Mouse (Mus musculus) liver, postnatal 0 days (tissue): Measurements from ENCODE around the gene Sv2c. TPM values are rescaled to one million over a fixed set of nuclear protein-coding genes. Genes with fewer than 3 reads are reported as not detected.
A peak's percentile ranks its signal among the peaks of the same experiment; 100 is the strongest.

ENCODE experiments used
- ATAC-seq: fragments of 200-750 bp; cut with Nextera tagmentation; 2 replicates; pipeline ENCODE4 v1.8.0; 2017; ENCODE audit warnings: mild to moderate bottlenecking, moderate library complexity
- DNase-seq: peaks from one replicate; pipeline ENCODE4 v3.0.0-alpha.2; 2016
- H3K27ac ChIP-seq: fragments of 300-500 bp; sonication (generic); 2 replicates; pipeline ENCODE4 v1.5.1; 2014; ENCODE audit warnings: antibody characterized with exemption, moderate library complexity, mild to moderate bottlenecking, low read depth
- H3K27me3 ChIP-seq: fragments of 300-500 bp; sonication (generic); 2 replicates; pipeline ENCODE4 v1.6.1; 2014; ENCODE audit warnings: low read length, control low read depth, mixed read lengths; ENCODE audit not compliant: insufficient read depth
- H3K36me3 ChIP-seq: fragments of 300-500 bp; sonication (generic); replicated peaks from 2 replicates; pipeline ENCODE4 v1.6.1; 2014; ENCODE audit warnings: mild to moderate bottlenecking, control low read depth, low read length, moderate library complexity, mixed read lengths; ENCODE audit not compliant: insufficient read depth
- H3K4me1 ChIP-seq: fragments of 300-500 bp; sonication (generic); 2 replicates; pipeline ENCODE4 v1.6.1; 2014; ENCODE audit warnings: antibody characterized with exemption, mild to moderate bottlenecking, control low read depth; ENCODE audit not compliant: insufficient read depth
- H3K4me2 ChIP-seq: fragments of 300-500 bp; sonication (generic); 2 replicates; pipeline ENCODE4 v1.6.1; 2014; ENCODE audit warnings: low read depth, mild to moderate bottlenecking, low read length, moderate library complexity, mixed read lengths
- H3K4me3 ChIP-seq: fragments of 300-500 bp; sonication (generic); 2 replicates; pipeline ENCODE4 v1.5.1; 2014; ENCODE audit warnings: low read depth, low read length
- H3K9ac ChIP-seq: fragments of 300-500 bp; sonication (generic); replicated peaks from 2 replicates; pipeline ENCODE4 v1.6.1; 2014; ENCODE audit warnings: mild to moderate bottlenecking, moderate library complexity
- H3K9me3 ChIP-seq: fragments of 300-500 bp; sonication (generic); 2 replicates; pipeline ENCODE4 v1.6.1; 2016; ENCODE audit warnings: mild to moderate bottlenecking, control low read depth, low read length, mixed read lengths
- CTCF ChIP-seq: sonication (generic); IDR thresholded peaks from 2 replicates; pipeline ENCODE4 v1.5.1; 2016; ENCODE audit warnings: antibody characterized with exemption, low read depth
- EP300 ChIP-seq: IDR thresholded peaks from 2 replicates; pipeline ENCODE4 v1.6.1; 2016; ENCODE audit warnings: antibody characterized with exemption, low read depth, mild to moderate bottlenecking
- WGBS: fragments of 180-500 bp; shearing (Covaris S2); extraction: QIAGEN DNeasy Blood & Tissue Kit; methylation state at CpG from one replicate; pipeline ENCODE4 v1.1.7; 2014; ENCODE audit not compliant: insufficient replicate concordance; 5-methylcytosine and 5-hydroxymethylcytosine counted together
- polyA plus RNA-seq: library from polyadenylated mRNA; unstranded; fragments of >200 nt; fragmentation: Nextera tagmentation; extraction: Ambion mirVana; gene quantifications from 2 replicates; pipeline ENCODE4 v1.2.1, GENCODE M21; 2015

Gene Sv2c
- polyA plus RNA-seq, 1 experiment from 2014 or later: 0.29 TPM

DNA sequence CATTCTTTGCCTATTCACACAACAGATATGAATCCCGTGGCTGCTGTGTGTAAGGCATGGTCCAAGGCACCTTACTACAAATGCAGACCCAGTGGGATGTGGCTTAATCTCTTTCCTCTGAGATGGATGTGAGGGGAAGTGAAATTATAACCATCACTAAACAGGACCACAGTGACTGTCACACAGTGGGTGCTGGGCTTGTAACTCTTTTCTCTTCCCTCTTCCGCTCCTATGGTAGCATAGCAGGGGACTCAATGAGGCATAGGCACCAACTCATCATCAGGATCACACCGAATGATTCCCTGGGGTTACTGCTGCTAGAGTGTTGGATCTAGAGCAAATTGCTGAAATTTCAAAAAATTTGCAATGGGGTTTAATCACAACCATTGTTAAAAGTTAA lies 188.5 kb downstream of the Sv2c start:
- no peak overlapping the region for H3K9ac ChIP-seq
- no peak for ATAC-seq
- H3K4me3 ChIP-seq: no peak overlapping the region
- DNase-seq: no peak
- no peaks in the 10 kb centered on the region for H3K36me3 ChIP-seq
- no peak overlapping the region for H3K4me2 ChIP-seq
- TF ChIP-seq CTCF: no peak
- no peak for TF ChIP-seq EP300
- H3K9me3 ChIP-seq: no peaks in the 10 kb centered on the region
- no peaks in the 10 kb centered on the region for H3K27me3 ChIP-seq
- H3K27ac ChIP-seq: no peak overlapping the region
- H3K4me1 ChIP-seq: peaks cover 6% of the 10 kb centered on the region
- WGBS: 79% methylated on average over 3 of the region's 3 CpGs

GRCm38 (mm10) chr13:95942587-95942986 lies 189.8 kb downstream of the Sv2c start:
- H3K27me3 ChIP-seq: no peaks in the 10 kb centered on the region
- WGBS: 35% methylated on average over 2 of the region's 2 CpGs
- H3K4me2 ChIP-seq: no peak overlapping the region
- H3K4me1 ChIP-seq: no peaks in the 10 kb centered on the region; the same call in 1 of the 2 replicates
- TF ChIP-seq EP300: no peak
- TF ChIP-seq CTCF: no peak
- no peaks in the 10 kb centered on the region for H3K36me3 ChIP-seq
- no peak overlapping the region for H3K9ac ChIP-seq
- no peaks in the 10 kb centered on the region for H3K9me3 ChIP-seq
- ATAC-seq (no peak), DNase-seq (no peak)
- no peak overlapping the region for H3K4me3 ChIP-seq
- H3K27ac ChIP-seq: no peak overlapping the region

GRCm38 (mm10) chr13:95941861-95942260 lies 190.5 kb downstream of the Sv2c start:
- Histone ChIP-seq H3K4me1 (no peaks in the 10 kb centered on the region; the same call in 1 of the 2 replicates), H3K4me3 (no peak overlapping the region), H3K27me3 (no peaks in the 10 kb centered on the region), H3K9me3 (no peaks in the 10 kb centered on the region), H3K4me2 (no peak overlapping the region), H3K27ac (no peak overlapping the region), H3K9ac (no peak overlapping the region), H3K36me3 (no peaks in the 10 kb centered on the region)
- no peak for ATAC-seq
- no peak for TF ChIP-seq EP300
- no peak for TF ChIP-seq CTCF
- 74% methylated on average over 4 of the region's 4 CpGs for WGBS
- DNase-seq: no peak

DNA sequence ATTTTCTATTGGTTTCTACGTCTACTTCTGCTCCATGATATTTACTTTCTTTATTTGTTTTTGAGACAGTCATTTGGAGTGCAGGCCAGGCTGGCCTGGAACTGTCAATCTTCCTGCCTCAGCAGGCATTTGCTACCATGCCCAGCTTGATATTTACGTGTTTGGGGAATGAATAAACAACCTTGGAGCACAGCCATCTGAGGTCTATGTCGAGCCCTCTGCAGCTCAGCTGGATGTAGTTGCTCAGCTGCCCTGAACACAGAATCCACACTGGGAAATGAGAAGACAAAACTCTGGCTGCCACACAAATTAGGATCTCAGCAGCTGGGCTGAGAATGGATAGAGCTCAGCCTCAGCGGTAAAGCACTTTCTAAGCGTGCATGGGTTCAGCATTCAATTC lies 191.6 kb downstream of the Sv2c start:
- no peak for TF ChIP-seq EP300
- TF ChIP-seq CTCF: no peak
- H3K4me1 ChIP-seq: no peaks in the 10 kb centered on the region; the same call in 1 of the 2 replicates
- no peak overlapping the region for H3K9ac ChIP-seq
- 63% methylated on average over 5 of the region's 5 CpGs for WGBS
- H3K27ac ChIP-seq: no peak overlapping the region
- H3K36me3 ChIP-seq: no peaks in the 10 kb centered on the region
- ATAC-seq: no peak
- H3K4me3 ChIP-seq: no peak overlapping the region
- no peaks in the 10 kb centered on the region for H3K9me3 ChIP-seq
- DNase-seq: no peak
- H3K4me2 ChIP-seq: no peak overlapping the region
- H3K27me3 ChIP-seq: no peaks in the 10 kb centered on the region

GRCm38 (mm10) chr13:95924201-95924621 lies 208.2 kb downstream of the Sv2c start:
- peak; percentile 50 for DNase-seq
- Histone ChIP-seq H3K27ac (peak overlapping the region; percentile 82), H3K4me1 (peaks cover 8% of the 10 kb centered on the region), H3K9ac (no peak overlapping the region), H3K27me3 (no peaks in the 10 kb centered on the region), H3K4me3 (no peak overlapping the region), H3K4me2 (no peak overlapping the region), H3K9me3 (no peaks in the 10 kb centered on the region), H3K36me3 (no peaks in the 10 kb centered on the region)
- peak; percentile 98 for ATAC-seq
- 37% methylated on average over 2 of the region's 2 CpGs for WGBS
- TF ChIP-seq EP300 (peak; percentile 19; the same call in 1 of the 2 replicates), CTCF (no peak)

DNA sequence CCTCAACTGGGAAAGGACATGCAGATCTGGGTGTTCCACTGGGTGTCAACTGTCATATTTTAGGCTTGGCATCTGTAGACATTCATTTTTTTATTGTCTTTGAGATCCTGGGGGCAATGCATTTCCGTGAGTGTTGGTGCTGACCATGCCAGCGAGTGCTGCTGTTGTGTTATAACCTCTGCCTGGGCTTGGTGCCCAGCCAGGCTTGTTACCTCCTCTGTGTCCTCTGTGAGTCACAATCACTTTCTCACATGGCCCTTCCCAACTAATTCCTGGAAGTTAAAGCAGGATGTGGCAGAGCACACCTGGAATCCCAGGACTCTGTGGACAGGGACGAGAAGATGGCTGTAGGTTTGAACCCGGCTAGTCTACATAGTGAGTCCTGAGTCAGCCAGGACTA lies 209.8 kb downstream of the Sv2c start:
- peak; percentile 23; the same call in 1 of the 2 replicates for ATAC-seq
- Histone ChIP-seq H3K9ac (no peak overlapping the region), H3K4me2 (no peak overlapping the region), H3K27me3 (no peaks in the 10 kb centered on the region), H3K27ac (no peak overlapping the region), H3K4me3 (no peak overlapping the region), H3K4me1 (peaks cover 8% of the 10 kb centered on the region), H3K36me3 (no peaks in the 10 kb centered on the region), H3K9me3 (no peaks in the 10 kb centered on the region)
- DNase-seq: no peak
- WGBS: 78% methylated on average over 4 of the region's 4 CpGs
- TF ChIP-seq EP300 (no peak), CTCF (no peak)
